Mouse (Mus musculus) limb, embryonic 12.5 days (tissue): ENCODE measurements around the gene Inafm2. TPM values are rescaled to one million over a fixed set of nuclear protein-coding genes. Genes with fewer than 3 reads are reported as not detected.

Experiments used
- ATAC-seq: fragments of 200-750 bp; cut with Nextera tagmentation; 2 replicates; pipeline ENCODE4 v1.8.0; 2017; ENCODE audit warnings: low read depth, moderate TSS enrichment; ENCODE audit not compliant: insufficient number of reproducible peaks, insufficient read depth, low FRiP score, low TSS enrichment
- H3K27ac ChIP-seq: fragments of 300-500 bp; sonication (generic); 2 replicates; pipeline ENCODE4 v1.5.1; 2016; ENCODE audit warnings: mild to moderate bottlenecking, moderate library complexity
- H3K27me3 ChIP-seq: fragments of 300-500 bp; sonication (generic); 2 replicates; pipeline ENCODE4 v1.6.1; 2016; ENCODE audit warnings: mild to moderate bottlenecking, moderate library complexity
- H3K36me3 ChIP-seq: fragments of 300-500 bp; sonication (generic); 2 replicates; pipeline ENCODE4 v1.6.1; 2016; ENCODE audit warnings: mild to moderate bottlenecking, moderate library complexity
- H3K4me1 ChIP-seq: fragments of 300-500 bp; sonication (generic); replicated peaks from 2 replicates; pipeline ENCODE4 v1.6.1; 2016
- H3K4me2 ChIP-seq: fragments of 300-500 bp; sonication (generic); 2 replicates; pipeline ENCODE4 v1.6.1; 2016; ENCODE audit warnings: mild to moderate bottlenecking, moderate library complexity
- H3K4me3 ChIP-seq: fragments of 300-500 bp; sonication (generic); replicated peaks from 2 replicates; pipeline ENCODE4 v1.5.1; 2016; ENCODE audit warnings: mild to moderate bottlenecking
- H3K9ac ChIP-seq: fragments of 300-500 bp; sonication (generic); replicated peaks from 2 replicates; pipeline ENCODE4 v1.6.1; 2016; ENCODE audit warnings: mild to moderate bottlenecking, moderate library complexity
- H3K9me3 ChIP-seq: fragments of 300-500 bp; sonication (generic); 2 replicates; pipeline ENCODE4 v1.6.1; 2016; ENCODE audit warnings: mild to moderate bottlenecking, moderate library complexity
- WGBS: fragments of 180-500 bp; shearing (Covaris S2); methylation state at CpG from one replicate; pipeline ENCODE4 v1.1.7; 2016; 5-methylcytosine and 5-hydroxymethylcytosine counted together
- polyA plus RNA-seq: library from polyadenylated mRNA; unstranded; fragments of >200 nt; fragmentation: Nextera tagmentation; extraction: Ambion mirVana; gene quantifications from 2 replicates; pipeline ENCODE4 v1.2.1, GENCODE M21; 2016

Inafm2 gene
- polyA plus RNA-seq, 1 experiment from 2014 or later, result 21.3 TPM

DNA sequence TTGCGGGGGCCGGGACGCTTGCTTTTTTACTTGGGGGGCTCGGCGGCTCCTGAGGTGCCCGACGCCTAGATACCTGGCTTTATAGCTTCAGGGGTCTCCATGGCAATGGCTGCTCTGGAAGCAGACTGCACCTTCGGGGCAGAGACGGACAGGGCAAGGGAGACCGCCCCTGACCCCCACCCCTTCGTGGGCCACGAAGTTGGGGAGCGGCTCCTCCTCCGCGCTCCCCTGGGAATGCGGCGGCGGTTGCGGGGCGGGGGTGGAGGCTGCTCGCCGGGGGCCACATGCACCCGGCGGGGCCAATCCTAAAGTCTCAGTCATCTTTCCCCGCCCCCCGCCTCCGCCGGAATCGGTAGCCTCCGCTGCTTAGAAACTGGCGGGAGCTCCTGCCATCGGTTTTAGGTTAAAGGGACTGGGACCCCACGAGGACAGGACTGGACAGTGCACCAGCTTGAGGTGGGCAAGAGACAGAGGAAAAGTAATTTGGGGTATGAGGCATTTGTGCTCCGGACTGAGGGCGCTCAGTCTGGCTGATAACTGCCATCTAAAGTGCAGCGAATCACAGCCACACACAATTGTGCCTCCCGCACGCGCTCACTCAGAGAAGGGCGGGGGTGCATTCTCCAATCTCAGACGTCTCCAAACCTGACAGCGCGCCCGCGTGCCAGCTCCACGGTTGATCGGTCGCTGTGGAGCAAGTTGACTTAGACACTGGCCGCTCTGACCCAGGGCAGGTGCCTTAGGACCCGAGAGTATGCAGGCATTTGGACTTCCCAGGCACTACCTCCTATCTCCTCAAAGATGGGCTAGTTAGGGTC lies 41.4 kb upstream of the Inafm2 start, which contains the start of gene Ankrd63:
Gene Ankrd63, minus strand, starts transcription at position 51 of the 818 bp plus-strand sequence.
- peaks cover 40% of the 10 kb centered on the region for H3K4me1 ChIP-seq
- no peaks in the 10 kb centered on the region for H3K9me3 ChIP-seq
- H3K4me3 ChIP-seq, result peak within 1 kb of the TSS; percentile 42
- H3K27me3 ChIP-seq, result peaks cover 100% of the 10 kb centered on the region
- H3K36me3 ChIP-seq, result no peaks in the 10 kb centered on the region
- 1% methylated on average over 50 of the region's 50 CpGs for WGBS
- no peak for ATAC-seq
- peak within 1 kb of the TSS; percentile 31 for H3K9ac ChIP-seq
- H3K4me2 ChIP-seq, result peak within 1 kb of the TSS; percentile 69
- H3K27ac ChIP-seq, result no peak within 1 kb of the TSS

DNA sequence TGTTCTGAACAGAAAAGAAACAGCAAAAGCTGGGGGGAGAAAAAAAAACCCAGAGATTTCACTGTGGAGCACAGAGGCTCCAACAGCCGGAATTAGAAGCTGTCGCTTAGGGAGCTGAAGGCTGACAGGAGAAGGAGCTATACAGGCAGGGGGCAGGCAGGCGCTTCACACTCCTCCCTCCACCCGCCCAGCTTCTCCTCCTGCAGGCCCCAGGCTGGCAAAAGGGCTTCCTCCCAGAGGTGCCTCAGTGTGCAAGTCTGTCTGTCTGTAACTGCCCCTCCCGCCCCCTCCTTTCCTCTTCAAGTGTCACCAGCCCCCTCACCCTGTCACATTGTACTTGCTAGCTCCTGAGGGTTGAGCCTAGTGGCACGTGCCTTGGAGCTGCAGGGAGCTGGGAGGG lies 39.1 kb upstream of the Inafm2 start:
- Histone ChIP-seq H3K9ac (no peak overlapping the region), H3K36me3 (no peaks in the 10 kb centered on the region), H3K9me3 (no peaks in the 10 kb centered on the region), H3K27ac (no peak overlapping the region), H3K27me3 (peaks cover 100% of the 10 kb centered on the region), H3K4me1 (peaks cover 46% of the 10 kb centered on the region), H3K4me2 (no peak overlapping the region), H3K4me3 (no peak overlapping the region)
- no peak for ATAC-seq
- 3% methylated on average over 6 of the region's 6 CpGs for WGBS

DNA sequence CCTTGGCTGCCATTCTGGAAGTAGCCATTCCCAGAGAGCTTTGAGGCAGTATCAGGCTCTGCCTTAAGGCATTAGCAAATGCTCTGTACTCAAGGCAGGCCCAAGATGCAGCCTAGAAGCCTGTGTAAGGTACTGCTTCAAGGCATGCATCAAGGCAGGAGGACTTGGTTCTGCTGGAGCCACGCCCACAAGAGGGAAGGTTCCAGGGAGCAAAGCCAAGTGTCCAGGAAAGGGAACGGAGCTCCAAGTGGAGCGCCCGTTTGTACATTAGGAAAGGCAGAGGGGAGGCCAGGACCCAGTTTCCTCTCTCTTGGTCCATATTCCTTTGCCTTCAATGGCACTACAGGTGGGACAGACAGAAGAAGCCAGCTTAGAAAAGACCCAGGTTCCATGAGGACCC lies 37.1 kb upstream of the Inafm2 start:
- WGBS, result 82% methylated on average over 4 of the region's 4 CpGs

DNA sequence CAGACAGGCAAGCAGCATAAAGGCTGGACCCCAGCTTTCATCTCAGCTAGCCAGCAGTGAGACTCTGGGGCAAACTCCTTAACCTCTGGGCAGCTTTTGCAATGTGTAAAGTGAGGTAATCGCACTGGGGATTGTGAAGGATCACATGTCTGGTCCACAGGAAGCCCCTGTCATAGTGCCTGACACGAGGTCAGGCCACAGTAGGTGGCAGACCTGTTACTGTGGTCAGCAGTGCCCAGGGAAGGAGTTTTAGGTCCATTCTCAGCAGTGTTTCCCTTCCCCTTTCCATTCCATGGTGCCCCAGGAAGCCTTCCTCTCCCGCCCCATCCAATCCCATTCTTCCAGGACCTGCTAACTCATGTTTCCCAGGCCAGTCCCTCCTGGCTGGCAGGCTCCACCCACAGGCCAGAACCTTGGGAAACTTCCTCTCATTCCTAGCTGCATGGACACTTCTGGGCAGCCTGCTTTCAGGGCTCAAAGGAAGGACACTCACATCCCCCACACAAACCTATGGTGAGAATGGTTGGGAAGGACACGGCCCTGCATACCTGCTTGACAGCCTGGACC lies 35.8 kb upstream of the Inafm2 start:
- no peak for ATAC-seq
- Histone ChIP-seq H3K4me2 (no peak overlapping the region; the same call in 1 of the 2 replicates), H3K27ac (no peak overlapping the region), H3K36me3 (no peaks in the 10 kb centered on the region), H3K4me3 (no peak overlapping the region), H3K27me3 (peaks cover 99% of the 10 kb centered on the region), H3K9ac (no peak overlapping the region), H3K4me1 (peaks cover 27% of the 10 kb centered on the region), H3K9me3 (no peaks in the 10 kb centered on the region)
- 32% methylated on average over 4 of the region's 4 CpGs for WGBS

More for the DNA sequence above, 37.1 kb upstream of the Inafm2 start:
- Histone ChIP-seq H3K4me2 (no peak overlapping the region), H3K4me1 (peaks cover 37% of the 10 kb centered on the region), H3K36me3 (no peaks in the 10 kb centered on the region), H3K9me3 (no peaks in the 10 kb centered on the region), H3K27me3 (peaks cover 100% of the 10 kb centered on the region), H3K9ac (no peak overlapping the region), H3K27ac (no peak overlapping the region), H3K4me3 (no peak overlapping the region)
- ATAC-seq, result no peak

DNA sequence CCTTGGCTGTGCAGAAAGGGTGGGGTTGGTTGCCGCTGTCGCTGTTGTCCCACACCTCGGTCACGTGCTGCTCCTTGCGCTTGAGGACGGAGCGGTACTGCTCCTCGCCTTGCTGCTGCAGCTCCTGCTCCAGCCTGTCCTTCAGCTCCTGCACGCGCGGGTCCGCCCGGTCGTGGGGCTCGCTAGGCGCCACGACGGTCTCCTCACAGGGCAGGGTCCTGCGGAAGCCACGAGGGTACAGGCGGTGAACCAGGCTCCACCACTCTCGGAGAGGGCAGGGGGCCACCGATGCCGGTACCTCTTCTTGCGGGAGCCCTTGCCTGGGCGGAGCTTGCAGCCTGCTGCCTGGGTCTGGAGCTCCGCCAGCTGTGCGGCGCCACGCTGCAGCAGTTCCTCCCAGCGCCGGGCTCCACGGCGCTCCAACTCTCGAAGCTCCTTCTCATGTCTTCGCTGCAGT lies 34.5 kb upstream of the Inafm2 start:
- Histone ChIP-seq H3K27ac (no peak overlapping the region), H3K4me3 (peak overlapping the region; percentile 46), H3K4me2 (peak overlapping the region; percentile 92), H3K9me3 (no peaks in the 10 kb centered on the region), H3K4me1 (peaks cover 27% of the 10 kb centered on the region), H3K9ac (peak overlapping the region; percentile 50), H3K27me3 (peaks cover 99% of the 10 kb centered on the region), H3K36me3 (no peaks in the 10 kb centered on the region)
- WGBS, result under 1% methylated on average over 36 of the region's 36 CpGs
- ATAC-seq, result peak; percentile 63

DNA sequence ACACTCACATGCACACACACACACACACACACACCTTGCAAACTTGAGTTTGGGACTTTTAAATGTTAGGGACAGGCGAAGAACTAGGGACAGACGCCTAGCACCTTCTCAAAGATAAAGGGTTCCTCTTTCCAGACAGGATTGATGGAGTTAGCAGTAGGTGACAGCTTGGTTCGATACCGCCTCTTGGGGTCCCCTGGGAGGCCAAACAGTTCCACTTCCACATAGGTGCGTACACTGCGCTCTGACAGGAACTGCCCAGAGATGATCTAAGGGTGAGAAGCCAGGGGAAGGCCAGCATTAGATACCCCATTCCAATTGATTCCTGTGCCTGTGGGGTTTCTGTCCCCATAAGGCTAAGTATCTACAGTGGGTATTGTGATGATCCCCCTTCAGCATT lies 31.9 kb upstream of the Inafm2 start:
- WGBS, result 89% methylated on average over 6 of the region's 6 CpGs
- no peak overlapping the region for H3K4me2 ChIP-seq
- ATAC-seq, result no peak
- H3K9me3 ChIP-seq, result no peaks in the 10 kb centered on the region
- H3K27me3 ChIP-seq, result peaks cover 91% of the 10 kb centered on the region
- H3K9ac ChIP-seq, result no peak overlapping the region
- H3K27ac ChIP-seq, result no peak overlapping the region
- peaks cover 22% of the 10 kb centered on the region for H3K4me1 ChIP-seq
- H3K36me3 ChIP-seq, result no peaks in the 10 kb centered on the region
- H3K4me3 ChIP-seq, result no peak overlapping the region

DNA sequence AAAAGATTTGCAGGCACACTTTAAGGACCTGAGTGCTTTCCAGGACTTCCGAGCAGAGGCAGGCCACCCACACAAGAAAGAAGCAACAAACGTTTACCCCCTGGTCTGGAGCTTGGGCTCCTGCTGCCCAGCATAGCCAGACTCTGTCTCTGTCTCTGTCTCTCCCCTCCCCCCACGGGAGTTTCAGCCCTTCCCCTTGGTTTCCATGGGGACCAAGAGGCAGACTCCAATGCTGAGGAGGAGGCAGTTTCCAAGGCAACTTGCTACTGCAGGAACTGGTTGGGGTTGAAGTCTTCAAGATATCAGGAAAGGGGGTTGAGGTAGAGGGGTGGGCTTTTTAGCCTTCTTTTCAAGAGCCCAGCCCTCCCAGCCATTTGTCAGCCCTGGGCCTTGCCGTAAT lies 31.3 kb upstream of the Inafm2 start:
- H3K27ac ChIP-seq, result no peak overlapping the region
- H3K9me3 ChIP-seq, result no peaks in the 10 kb centered on the region
- H3K9ac ChIP-seq, result no peak overlapping the region
- 43% methylated on average over 4 of the region's 4 CpGs for WGBS
- ATAC-seq, result no peak
- peaks cover 22% of the 10 kb centered on the region for H3K4me1 ChIP-seq
- no peak overlapping the region for H3K4me2 ChIP-seq
- H3K4me3 ChIP-seq, result no peak overlapping the region
- H3K27me3 ChIP-seq, result peaks cover 91% of the 10 kb centered on the region
- H3K36me3 ChIP-seq, result no peaks in the 10 kb centered on the region

DNA sequence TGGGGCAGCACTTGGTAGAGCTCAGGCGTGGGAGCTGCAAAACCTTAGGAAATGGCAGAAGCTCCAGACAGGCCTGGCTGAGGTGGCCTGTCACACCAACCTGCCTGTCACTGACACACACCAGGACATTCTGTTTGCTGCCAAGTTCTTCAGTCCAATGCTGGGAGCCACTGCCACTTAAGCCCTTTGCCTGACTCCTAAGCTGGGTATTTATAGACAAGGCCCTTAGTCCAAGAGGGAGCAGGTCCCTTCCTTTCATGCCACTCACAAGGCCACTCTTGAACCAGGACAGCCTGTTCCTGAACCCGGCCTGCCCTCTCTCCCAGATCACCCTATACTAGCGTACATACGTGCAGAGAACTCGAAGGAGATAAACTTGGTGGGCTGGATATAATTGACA lies 28.9 kb upstream of the Inafm2 start:
- no peak overlapping the region for H3K27ac ChIP-seq
- H3K4me3 ChIP-seq, result no peak overlapping the region
- H3K4me1 ChIP-seq, result 0 out of 2 replicates have a peak, but pooled peaks cover 2% of the 10 kb centered on the region
- no peak overlapping the region for H3K9ac ChIP-seq
- H3K27me3 ChIP-seq, result peaks cover 72% of the 10 kb centered on the region
- H3K4me2 ChIP-seq, result no peak overlapping the region
- no peaks in the 10 kb centered on the region for H3K9me3 ChIP-seq
- WGBS, result 87% methylated on average over 5 of the region's 5 CpGs
- no peak for ATAC-seq
- no peaks in the 10 kb centered on the region for H3K36me3 ChIP-seq

DNA sequence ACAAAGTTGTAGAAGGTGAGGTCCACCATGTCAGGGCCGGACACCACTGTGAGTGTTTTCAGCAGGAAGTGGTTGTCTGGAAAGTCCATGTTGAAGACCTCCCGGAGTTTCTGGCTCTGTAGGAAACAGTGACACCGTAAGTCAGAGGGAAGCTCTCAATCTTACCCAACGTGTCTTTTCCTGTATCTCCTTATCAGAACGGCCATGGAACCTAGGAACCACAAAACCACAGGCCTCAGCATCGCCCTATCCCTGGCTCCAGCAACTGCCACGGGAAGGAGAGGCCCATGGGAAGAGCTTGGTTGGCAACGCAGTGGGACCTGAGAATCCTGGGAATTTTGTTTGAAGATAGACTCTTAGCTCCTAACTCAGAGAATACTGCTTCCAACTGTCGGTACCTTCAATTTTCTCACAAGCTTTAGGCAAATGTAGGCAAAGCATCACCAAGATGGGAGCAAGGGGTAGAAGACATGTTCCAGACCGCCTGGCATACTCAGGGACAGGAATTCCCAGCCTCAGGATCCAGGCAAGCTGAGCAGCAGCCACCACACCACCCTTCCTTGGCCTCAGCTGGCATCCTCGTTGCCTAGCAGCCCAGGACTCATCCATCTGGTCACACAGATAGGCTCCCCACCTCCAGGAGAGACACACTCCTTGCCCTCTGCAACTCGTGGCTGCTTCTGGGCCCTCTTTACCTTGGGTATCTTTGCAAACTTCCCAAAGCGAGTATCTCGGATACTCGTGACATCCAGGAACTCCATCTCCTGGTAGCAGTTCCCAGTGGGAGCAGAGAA lies 21.7 kb upstream of the Inafm2 start:
- Histone ChIP-seq H3K4me2 (no peak overlapping the region), H3K4me1 (peaks cover 20% of the 10 kb centered on the region), H3K27ac (no peak overlapping the region), H3K27me3 (peaks cover 44% of the 10 kb centered on the region), H3K9ac (no peak overlapping the region), H3K36me3 (no peaks in the 10 kb centered on the region), H3K4me3 (no peak overlapping the region), H3K9me3 (no peaks in the 10 kb centered on the region)
- ATAC-seq, result no peak
- WGBS, result 78% methylated on average over 15 of the region's 15 CpGs

DNA sequence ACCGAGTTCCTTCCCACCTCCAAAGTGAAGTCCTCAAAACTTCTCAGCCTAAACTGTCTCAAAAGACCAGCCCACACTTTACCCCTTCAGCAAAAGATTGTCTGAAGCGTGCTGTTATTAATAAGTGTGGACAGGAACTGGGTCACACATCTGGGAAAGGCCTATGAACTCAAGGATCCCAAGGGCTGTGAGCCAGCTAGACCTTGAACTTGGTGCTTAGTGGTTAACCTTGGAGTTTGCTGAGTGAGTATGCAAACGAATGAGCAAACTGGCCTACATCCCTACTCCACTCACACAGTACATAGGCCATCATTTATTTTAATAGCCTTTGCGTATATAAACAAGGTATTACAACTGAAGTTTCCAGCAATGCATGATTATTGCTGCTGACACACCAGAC lies 20.0 kb upstream of the Inafm2 start:
- Histone ChIP-seq H3K4me2 (no peak overlapping the region), H3K4me3 (no peak overlapping the region), H3K27ac (no peak overlapping the region), H3K27me3 (peaks cover 49% of the 10 kb centered on the region), H3K4me1 (peaks cover 29% of the 10 kb centered on the region), H3K36me3 (no peaks in the 10 kb centered on the region), H3K9ac (no peak overlapping the region), H3K9me3 (no peaks in the 10 kb centered on the region)
- WGBS, result 86% methylated on average over 4 of the region's 4 CpGs
- ATAC-seq, result no peak

DNA sequence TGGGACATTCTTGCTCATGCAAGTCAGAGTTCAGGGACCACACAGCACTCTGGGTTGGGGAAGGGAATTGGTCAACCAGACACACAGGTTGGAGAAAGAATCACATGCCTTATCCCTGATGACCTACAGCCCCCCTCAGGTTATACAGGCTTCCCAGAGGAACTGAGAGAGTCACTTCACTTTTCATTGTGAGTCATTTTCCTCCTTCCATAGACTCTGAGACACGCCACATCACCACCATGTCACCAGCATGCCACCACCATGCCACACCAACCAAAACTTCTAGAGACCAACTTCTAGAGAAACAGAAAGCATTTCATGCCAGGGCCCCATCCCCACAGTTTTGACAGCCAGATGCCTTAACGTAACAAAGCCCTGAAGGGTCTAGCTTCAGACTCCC lies 18.7 kb upstream of the Inafm2 start:
- Histone ChIP-seq H3K4me2 (no peak overlapping the region), H3K9me3 (no peaks in the 10 kb centered on the region), H3K36me3 (no peaks in the 10 kb centered on the region), H3K4me3 (no peak overlapping the region), H3K9ac (no peak overlapping the region), H3K4me1 (peaks cover 29% of the 10 kb centered on the region), H3K27me3 (peaks cover 58% of the 10 kb centered on the region), H3K27ac (no peak overlapping the region)
- no peak for ATAC-seq
- 87% methylated on average over 2 of the region's 2 CpGs for WGBS
